Mouse (Mus musculus): Measurements from ENCODE around the gene Pde4a.
A peak's percentile ranks its signal among the peaks of the same experiment; 100 is the strongest.

DNA sequence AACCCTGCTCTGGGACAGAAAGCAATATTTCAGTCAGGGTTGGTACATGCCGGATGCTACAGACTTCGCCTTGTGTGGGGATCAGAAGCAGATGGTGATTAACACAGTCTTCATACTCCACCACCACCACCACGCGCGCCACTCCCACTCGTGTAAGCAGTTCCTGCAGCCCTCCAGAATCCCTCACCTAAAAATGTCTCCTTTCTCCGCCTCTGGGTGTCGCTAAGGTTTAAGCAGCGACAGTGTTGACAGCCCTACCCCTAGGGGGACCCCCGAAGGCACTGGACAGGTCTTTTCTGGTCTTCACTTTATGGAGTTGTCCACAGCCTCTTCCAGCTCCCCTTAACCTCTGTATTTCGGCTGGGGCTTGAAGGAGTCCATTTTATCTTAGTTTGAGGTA is 12.8 kb upstream of the Pde4a start:
- TF ChIP-seq POLR2A (IDR thresholded peaks at IDR 0.05; ENCODE audit: extremely low read depth, insufficient read depth, low read length), result no peak
- peak; percentile 82 for TF ChIP-seq CTCF (IDR thresholded peaks at IDR 0.05; ENCODE audit: extremely low read depth, insufficient read depth, low read length)
